Mouse (Mus musculus) B cell, adult 2 months (primary cell): ENCODE data around the gene Pon2.
"Not testable (repeated sequence)": the region's sequence is repeated elsewhere in the genome, so short reads cannot be mapped to it uniquely, and the experiment has no call there.

ENCODE experiments used
- DNase-seq, 2 experiments: peaks; one replicate each; pipeline ENCODE4 v3.0.0; 2022

The Pon2 gene

GRCm38 (mm10) chr6:5298092-5298554 is at the start of gene Pon2:
Gene Pon2 (minus strand): TSS chr6:5298455.
- peak; percentile 82 to 88 for DNase-seq

GRCm38 (mm10) chr6:5344255-5344654 is 46.0 kb upstream of the Pon2 start:
- no peak for DNase-seq

GRCm38 (mm10) chr6:5339283-5339682 is 41.0 kb upstream of the Pon2 start:
- DNase-seq = not testable (repeated sequence)

GRCm38 (mm10) chr6:5338781-5339180 is 40.5 kb upstream of the Pon2 start:
- DNase-seq = not testable (repeated sequence)

- DNase-seq = not testable (repeated sequence)
These were observed 37.8 kb upstream of the Pon2 start for GRCm38 (mm10) chr6:5336016-5336415.

- no peak for DNase-seq
These were observed 35.8 kb upstream of the Pon2 start for GRCm38 (mm10) chr6:5334021-5334420.

GRCm38 (mm10) chr6:5332560-5333150 is 34.4 kb upstream of the Pon2 start:
- DNase-seq = no peak

- DNase-seq = no peak
These were observed 26.9 kb upstream of the Pon2 start for GRCm38 (mm10) chr6:5325122-5325521.

GRCm38 (mm10) chr6:5324101-5324500 is 25.8 kb upstream of the Pon2 start:
- not testable (repeated sequence) for DNase-seq

GRCm38 (mm10) chr6:5316630-5317029 is 18.4 kb upstream of the Pon2 start:
- no peak for DNase-seq

- DNase-seq = peak; percentile 24 to 29
These were observed 17.0 kb upstream of the Pon2 start for GRCm38 (mm10) chr6:5315053-5315759.

- no peak for DNase-seq
These were observed 15.8 kb upstream of the Pon2 start for GRCm38 (mm10) chr6:5313951-5314590.

- no peak for DNase-seq
These were observed 12.2 kb upstream of the Pon2 start for GRCm38 (mm10) chr6:5310491-5310890.

GRCm38 (mm10) chr6:5309595-5310197 is 11.4 kb upstream of the Pon2 start:
- DNase-seq = no peak

GRCm38 (mm10) chr6:5305926-5306325 is 7.7 kb upstream of the Pon2 start:
- no peak for DNase-seq

- no peak for DNase-seq
These were observed 6.7 kb upstream of the Pon2 start for GRCm38 (mm10) chr6:5304956-5305355.

GRCm38 (mm10) chr6:5300629-5301028 is 2.4 kb upstream of the Pon2 start:
- DNase-seq = no peak

- DNase-seq = no peak
These were observed 1.3 kb upstream of the Pon2 start for GRCm38 (mm10) chr6:5299561-5299960.

GRCm38 (mm10) chr6:5297321-5298091 is 749 bp downstream of the Pon2 start:
- DNase-seq = peak; percentile 65 to 67

GRCm38 (mm10) chr6:5296067-5296466 is 2.2 kb downstream of the Pon2 start:
- DNase-seq = no peak

- no peak for DNase-seq
These were observed 3.4 kb downstream of the Pon2 start for GRCm38 (mm10) chr6:5294659-5295449.

- DNase-seq = no peak
These were observed 5.4 kb downstream of the Pon2 start for GRCm38 (mm10) chr6:5292841-5293240.
